Mouse (Mus musculus) limb, embryonic 13.5 days (tissue): ENCODE results near the gene 4930447C04Rik. TPM values are rescaled to one million over a fixed set of nuclear protein-coding genes. Genes with fewer than 3 reads are reported as not detected.

ENCODE experiments used
- polyA plus RNA-seq: library from polyadenylated mRNA; unstranded; fragments of >200 nt; fragmentation: Nextera tagmentation; extraction: Ambion mirVana; gene quantifications from 2 replicates; pipeline ENCODE4 v1.2.1, GENCODE M21; 2015

4930447C04Rik gene
- polyA plus RNA-seq, 1 experiment from 2014 or later, result 5.6 TPM

Other genes starting within 250 kb of the 4930447C04Rik start
- 44.7 and 50.5 TPM in 2 replicates for gene Ppm1a, start 183.3 kb downstream of the 4930447C04Rik start, polyA plus RNA-seq
- gene Six6, start 882 bp downstream of the 4930447C04Rik start, polyA plus RNA-seq, result not detected in 2 replicates
- gene Six1, start 113.1 kb upstream of the 4930447C04Rik start, polyA plus RNA-seq, result 47.0 and 50.0 TPM in 2 replicates
- gene Six4, start 172.7 kb upstream of the 4930447C04Rik start, polyA plus RNA-seq, result 7.6 and 8.3 TPM in 2 replicates
- 34.8 and 36.8 TPM in 2 replicates for gene Mnat1, start 182.9 kb upstream of the 4930447C04Rik start, polyA plus RNA-seq